Comparison of ENCODE assay signal across 9 mouse cellular contexts in the genomic region with DNA sequence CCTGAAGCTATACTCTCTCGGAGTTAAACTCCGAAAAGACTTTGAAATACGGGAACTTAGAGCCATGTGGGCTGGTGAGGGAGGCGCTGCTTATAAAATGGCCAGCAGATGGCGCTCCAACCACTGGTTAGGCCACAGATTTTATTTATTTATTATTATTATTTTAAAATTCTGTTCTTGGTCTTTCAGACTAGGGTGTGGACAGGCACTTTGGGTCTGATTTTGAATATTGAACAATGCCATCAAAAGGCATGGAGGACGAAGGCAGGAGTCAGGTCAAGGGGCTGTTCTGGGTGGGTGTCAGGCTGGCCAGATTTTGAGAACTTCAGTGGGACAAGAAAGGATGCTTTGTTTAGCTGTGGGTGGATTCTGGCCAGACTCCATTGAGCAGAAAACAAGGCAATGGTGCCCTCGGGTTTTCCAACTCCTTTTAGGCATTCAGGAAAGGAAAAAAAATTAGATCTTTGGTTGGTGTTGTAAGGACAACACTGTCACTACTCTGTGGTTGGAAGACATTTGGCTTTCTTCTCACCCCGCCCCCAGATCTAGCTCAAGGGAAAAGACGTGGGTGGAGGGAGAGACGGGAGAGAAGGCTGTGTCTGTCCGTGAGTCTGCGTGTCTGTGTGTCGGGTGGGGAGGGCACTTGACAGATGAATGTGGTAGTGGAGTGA.
A peak's percentile ranks its signal among the peaks of the same experiment; 100 is the strongest.
DNase-seq lines count a peak whose midpoint lies in the region; ATAC-seq and TF ChIP-seq lines count a peak whose summit lies in the region.
"Had no signal": no experiment of that assay in that cellular context is flagged by ENCODE, and none has a peak within 500 bp of the region (broad histone marks: within the 10 kb centered on the region; RNA-seq: fewer than 3 reads in every experiment).

No protein-coding gene starts in this region.

- peak; percentile 88 for TF ChIP-seq CTCF in kidney, postnatal 0 days (IDR thresholded peaks at IDR 0.05; ENCODE audit: low read depth)
- peak; percentile 76 for TF ChIP-seq CTCF in liver, postnatal 0 days (IDR thresholded peaks at IDR 0.05; ENCODE audit: low read depth)

- 0 out of 2 replicates have a peak, but pooled peaks have one; percentile 54 for ATAC-seq in embryonic facial prominence, embryonic 11.5 days (replicated peaks; ENCODE audit: insufficient number of reproducible peaks, low FRiP score, low TSS enrichment, low read depth)
- ATAC-seq in kidney, postnatal 0 days (replicated peaks; ENCODE audit: low FRiP score, low read depth), result 0 out of 2 replicates have a peak, but pooled peaks have one; percentile 7
- no peak for ATAC-seq in liver, postnatal 0 days

- 0 out of 2 replicates have a peak overlapping the region, but pooled peaks have one; percentile 52 for H3K27ac ChIP-seq in embryonic facial prominence, embryonic 11.5 days (replicated peaks; ENCODE audit: low read depth, low read length)
- H3K27ac ChIP-seq in kidney, postnatal 0 days, result no peak overlapping the region
- no peak overlapping the region for H3K27ac ChIP-seq in liver, postnatal 0 days (ENCODE audit: low read depth)
- H3K27ac ChIP-seq: heart, embryonic 15.5 days had no signal

- H3K9ac ChIP-seq in embryonic facial prominence, embryonic 11.5 days (replicated peaks; ENCODE audit: low read length), result no peak overlapping the region
- H3K9ac ChIP-seq in kidney, postnatal 0 days (ENCODE audit: low read depth, low read length), result no peak overlapping the region
- H3K9ac ChIP-seq in liver, postnatal 0 days (replicated peaks), result no peak overlapping the region
- H3K9ac ChIP-seq: heart, embryonic 15.5 days had no signal

- DNase-seq in B cell, adult 2 months, result peak; percentile 54 to 55
- peak; percentile 90 for DNase-seq in adrenal gland, postnatal 14 days
- peak; percentile 91 for DNase-seq in embryonic facial prominence, embryonic 11.5 days (ENCODE audit: low spot score)
- peak; percentile 78 for DNase-seq in heart, adult 8-10 months (ENCODE audit: low spot score)
- DNase-seq in kidney, postnatal 0 days (ENCODE audit: low spot score), result peak; percentile 94
- DNase-seq in liver, postnatal 0 days, result peak; percentile 63
- peak; percentile 70 for DNase-seq in ovary, postnatal 36 days (ENCODE audit: low spot score)
- peak; percentile 91 for DNase-seq in urinary bladder, postnatal 14 days (ENCODE audit: low spot score)

- no peak overlapping the region for H3K4me2 ChIP-seq in embryonic facial prominence, embryonic 11.5 days (ENCODE audit: low read depth, low read length)
- no peak overlapping the region for H3K4me2 ChIP-seq in kidney, postnatal 0 days (ENCODE audit: low read length)
- no peak overlapping the region for H3K4me2 ChIP-seq in liver, postnatal 0 days (ENCODE audit: low read depth, low read length)
- H3K4me2 ChIP-seq: heart, embryonic 15.5 days had no signal

- H3K36me3 ChIP-seq in embryonic facial prominence, embryonic 11.5 days (replicated peaks; ENCODE audit: control insufficient read depth, insufficient read depth, low read depth, low read length), result no peaks in the 10 kb centered on the region
- H3K36me3 ChIP-seq in kidney, postnatal 0 days (ENCODE audit: insufficient read depth, low read length), result no peaks in the 10 kb centered on the region
- H3K36me3 ChIP-seq in liver, postnatal 0 days (replicated peaks; ENCODE audit: insufficient read depth, low read length), result no peaks in the 10 kb centered on the region
- H3K36me3 ChIP-seq: heart, embryonic 15.5 days had no signal

- H3K4me1 ChIP-seq in embryonic facial prominence, embryonic 11.5 days (ENCODE audit: control insufficient read depth, insufficient read depth, low read length), result no peaks in the 10 kb centered on the region
- H3K4me1 ChIP-seq in kidney, postnatal 0 days (replicated peaks; ENCODE audit: insufficient read depth, low read length), result no peaks in the 10 kb centered on the region
- H3K4me1 ChIP-seq in liver, postnatal 0 days (ENCODE audit: insufficient read depth), result no peaks in the 10 kb centered on the region

- H3K27me3 ChIP-seq in embryonic facial prominence, embryonic 11.5 days (ENCODE audit: control insufficient read depth, insufficient read depth, low read length), result peaks cover 4% of the 10 kb centered on the region; the same call in 1 of the 2 replicates
- peaks cover 18% of the 10 kb centered on the region for H3K27me3 ChIP-seq in kidney, postnatal 0 days (ENCODE audit: insufficient read depth, low read length)
- peaks cover 26% of the 10 kb centered on the region for H3K27me3 ChIP-seq in liver, postnatal 0 days (ENCODE audit: insufficient read depth, low read length)

- no peak overlapping the region for H3K4me3 ChIP-seq in embryonic facial prominence, embryonic 11.5 days (ENCODE audit: low read depth, low read length)
- H3K4me3 ChIP-seq in kidney, postnatal 0 days (replicated peaks; ENCODE audit: low read depth, low read length), result no peak overlapping the region
- H3K4me3 ChIP-seq in liver, postnatal 0 days (ENCODE audit: low read depth, low read length), result no peak overlapping the region
- H3K4me3 ChIP-seq: heart, embryonic 15.5 days had no signal

- TF ChIP-seq EP300 in liver, postnatal 0 days (IDR thresholded peaks at IDR 0.05; ENCODE audit: low read depth), result no peak

- no peaks in the 10 kb centered on the region for H3K9me3 ChIP-seq in embryonic facial prominence, embryonic 11.5 days (replicated peaks; ENCODE audit: control insufficient read depth, low read length)
- no peaks in the 10 kb centered on the region for H3K9me3 ChIP-seq in kidney, postnatal 0 days (replicated peaks; ENCODE audit: low read length)
- H3K9me3 ChIP-seq in liver, postnatal 0 days (ENCODE audit: low read length), result no peaks in the 10 kb centered on the region
- H3K9me3 ChIP-seq: heart, embryonic 15.5 days had no signal

- 10% methylated on average over 13 of the region's 13 CpGs for WGBS in embryonic facial prominence, embryonic 11.5 days
- WGBS in kidney, postnatal 0 days, result 9% methylated on average over 13 of the region's 13 CpGs
- WGBS in liver, postnatal 0 days (ENCODE audit: insufficient replicate concordance), result 18% methylated on average over 13 of the region's 13 CpGs
